Mouse (Mus musculus) lung, adult 2 months (tissue): ENCODE results near the gene Letm1.

Experiments
- CTCF ChIP-seq: fragments of 200-500 bp; IDR thresholded peaks from 2 replicates; pipeline ENCODE4 v1.5.1; 2011; ENCODE audit warnings: mild to moderate bottlenecking, low read length, control low read depth; ENCODE audit not compliant: insufficient read depth
- POLR2A ChIP-seq: fragments of 200-500 bp; IDR thresholded peaks from 2 replicates; pipeline ENCODE4 v1.6.1; 2011; ENCODE audit warnings: low read depth, mild to moderate bottlenecking, control low read depth, low read length, borderline replicate concordance; ENCODE audit errors: extremely low read depth

DNA sequence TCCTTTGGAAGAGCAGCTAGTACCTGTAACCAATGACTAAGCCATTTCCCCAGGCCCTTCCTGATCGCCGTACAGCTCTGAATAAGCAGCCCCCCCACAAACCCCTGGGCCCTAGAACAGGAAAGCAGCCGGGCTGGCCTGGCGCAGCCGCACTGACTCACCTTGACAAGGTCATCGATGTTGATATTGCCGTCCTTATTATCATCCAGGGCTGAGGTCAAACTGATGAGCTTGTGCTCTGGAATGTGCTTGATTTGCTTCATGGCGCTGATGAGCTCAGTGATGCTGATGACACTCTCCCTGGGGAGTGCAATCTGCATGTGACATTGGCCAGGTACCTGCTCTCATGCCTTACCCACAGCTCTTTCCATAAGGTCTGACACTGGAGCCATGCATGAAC, 39.1 kb downstream of the Letm1 start:
- TF ChIP-seq CTCF, result no peak
- TF ChIP-seq POLR2A, result no peak
